Mouse (Mus musculus) embryonic facial prominence, embryonic 12.5 days (tissue): ENCODE results near the gene Tbc1d22a. TPM values are rescaled to one million over a fixed set of nuclear protein-coding genes. Genes with fewer than 3 reads are reported as not detected.

ENCODE experiments used
- ATAC-seq: fragments of 200-750 bp; cut with Nextera tagmentation; 2 replicates; pipeline ENCODE4 v1.8.0; 2017; ENCODE audit not compliant: insufficient number of reproducible peaks, insufficient read depth, low FRiP score, low TSS enrichment
- H3K27ac ChIP-seq: fragments of 300-500 bp; sonication (generic); 2 replicates; pipeline ENCODE4 v1.5.1; 2016; ENCODE audit warnings: mild to moderate bottlenecking
- H3K27me3 ChIP-seq: fragments of 300-500 bp; sonication (generic); 2 replicates; pipeline ENCODE4 v1.6.1; 2016; ENCODE audit warnings: mild to moderate bottlenecking, moderate library complexity
- H3K36me3 ChIP-seq: fragments of 300-500 bp; sonication (generic); 2 replicates; pipeline ENCODE4 v1.6.1; 2016; ENCODE audit warnings: mild to moderate bottlenecking
- H3K4me1 ChIP-seq: fragments of 300-500 bp; sonication (generic); 2 replicates; pipeline ENCODE4 v1.6.1; 2016
- H3K4me2 ChIP-seq: fragments of 300-500 bp; sonication (generic); replicated peaks from 2 replicates; pipeline ENCODE4 v1.6.1; 2016; ENCODE audit warnings: mild to moderate bottlenecking, moderate library complexity
- H3K4me3 ChIP-seq: fragments of 300-500 bp; sonication (generic); 2 replicates; pipeline ENCODE4 v1.5.1; 2016; ENCODE audit warnings: mild to moderate bottlenecking
- H3K9ac ChIP-seq: fragments of 300-500 bp; sonication (generic); 2 replicates; pipeline ENCODE4 v1.6.1; 2016; ENCODE audit warnings: mild to moderate bottlenecking, moderate library complexity
- H3K9me3 ChIP-seq: fragments of 300-500 bp; sonication (generic); 2 replicates; pipeline ENCODE4 v1.6.1; 2016; ENCODE audit warnings: mild to moderate bottlenecking, moderate library complexity
- WGBS: fragments of 180-500 bp; shearing (Covaris S2); methylation state at CpG from one replicate; pipeline ENCODE4 v1.1.7; 2016; 5-methylcytosine and 5-hydroxymethylcytosine counted together
- polyA plus RNA-seq: library from polyadenylated mRNA; unstranded; fragments of >200 nt; fragmentation: Nextera tagmentation; extraction: Ambion mirVana; gene quantifications from 2 replicates; pipeline ENCODE4 v1.2.1, GENCODE M21; 2016

Gene Tbc1d22a
- polyA plus RNA-seq, 1 experiment from 2014 or later: 13.0 TPM

GRCm38 (mm10) chr15:86354932-86355331, 140.7 kb downstream of the Tbc1d22a start:
- H3K27ac ChIP-seq: no peak overlapping the region
- no peaks in the 10 kb centered on the region for H3K27me3 ChIP-seq
- no peaks in the 10 kb centered on the region; the same call in 1 of the 2 replicates for H3K4me1 ChIP-seq
- WGBS: 78% methylated on average over 2 of the region's 2 CpGs
- no peak for ATAC-seq
- H3K36me3 ChIP-seq: no peaks in the 10 kb centered on the region
- H3K9me3 ChIP-seq: no peaks in the 10 kb centered on the region
- no peak overlapping the region for H3K4me3 ChIP-seq
- no peak overlapping the region for H3K4me2 ChIP-seq
- H3K9ac ChIP-seq: no peak overlapping the region

GRCm38 (mm10) chr15:86355857-86356256, 141.6 kb downstream of the Tbc1d22a start:
- no peaks in the 10 kb centered on the region for H3K4me1 ChIP-seq
- H3K36me3 ChIP-seq: no peaks in the 10 kb centered on the region
- no peak overlapping the region for H3K9ac ChIP-seq
- no peaks in the 10 kb centered on the region for H3K9me3 ChIP-seq
- no peak for ATAC-seq
- WGBS: 81% methylated on average over 2 of the region's 2 CpGs
- no peak overlapping the region for H3K4me2 ChIP-seq
- H3K27me3 ChIP-seq: no peaks in the 10 kb centered on the region
- no peak overlapping the region for H3K4me3 ChIP-seq
- H3K27ac ChIP-seq: no peak overlapping the region

GRCm38 (mm10) chr15:86360376-86360775, 146.1 kb downstream of the Tbc1d22a start:
- WGBS: 61% methylated on average over 3 of the region's 3 CpGs
- H3K36me3 ChIP-seq: no peaks in the 10 kb centered on the region
- no peak for ATAC-seq
- H3K9ac ChIP-seq: no peak overlapping the region
- H3K4me3 ChIP-seq: no peak overlapping the region
- no peaks in the 10 kb centered on the region; the same call in 1 of the 2 replicates for H3K4me1 ChIP-seq
- H3K27me3 ChIP-seq: no peaks in the 10 kb centered on the region
- H3K27ac ChIP-seq: no peak overlapping the region
- no peaks in the 10 kb centered on the region for H3K9me3 ChIP-seq
- no peak overlapping the region for H3K4me2 ChIP-seq

GRCm38 (mm10) chr15:86362306-86363150, 148.3 kb downstream of the Tbc1d22a start:
- Histone ChIP-seq H3K4me2 (no peak overlapping the region), H3K4me3 (no peak overlapping the region), H3K9me3 (no peaks in the 10 kb centered on the region), H3K4me1 (no peaks in the 10 kb centered on the region; the same call in 1 of the 2 replicates), H3K27me3 (no peaks in the 10 kb centered on the region), H3K36me3 (no peaks in the 10 kb centered on the region), H3K27ac (no peak overlapping the region), H3K9ac (no peak overlapping the region)
- no peak for ATAC-seq
- 77% methylated on average over 10 of the region's 10 CpGs for WGBS

- Histone ChIP-seq H3K9ac (no peak overlapping the region), H3K4me3 (no peak overlapping the region), H3K4me2 (no peak overlapping the region), H3K36me3 (no peaks in the 10 kb centered on the region), H3K27me3 (no peaks in the 10 kb centered on the region), H3K27ac (no peak overlapping the region), H3K9me3 (no peaks in the 10 kb centered on the region), H3K4me1 (no peaks in the 10 kb centered on the region; the same call in 1 of the 2 replicates)
- ATAC-seq: no peak
- WGBS: 89% methylated on average over 4 of the region's 4 CpGs
Observed at GRCm38 (mm10) chr15:86363841-86364295, 149.6 kb downstream of the Tbc1d22a start.

GRCm38 (mm10) chr15:86364948-86365658, 150.8 kb downstream of the Tbc1d22a start:
- 88% methylated on average over 10 of the region's 10 CpGs for WGBS
- Histone ChIP-seq H3K36me3 (no peaks in the 10 kb centered on the region), H3K27me3 (no peaks in the 10 kb centered on the region), H3K9me3 (no peaks in the 10 kb centered on the region), H3K4me2 (no peak overlapping the region), H3K27ac (no peak overlapping the region), H3K4me3 (no peak overlapping the region), H3K9ac (no peak overlapping the region), H3K4me1 (no peaks in the 10 kb centered on the region; the same call in 1 of the 2 replicates)
- ATAC-seq: no peak

- Histone ChIP-seq H3K9me3 (no peaks in the 10 kb centered on the region), H3K4me3 (no peak overlapping the region), H3K9ac (no peak overlapping the region), H3K27ac (no peak overlapping the region), H3K27me3 (no peaks in the 10 kb centered on the region), H3K4me2 (no peak overlapping the region), H3K36me3 (no peaks in the 10 kb centered on the region), H3K4me1 (no peaks in the 10 kb centered on the region; the same call in 1 of the 2 replicates)
- WGBS: 77% methylated on average over 4 of the region's 4 CpGs
- ATAC-seq: no peak
Observed at GRCm38 (mm10) chr15:86366726-86367125, 152.5 kb downstream of the Tbc1d22a start.

GRCm38 (mm10) chr15:86367247-86367646, 153.0 kb downstream of the Tbc1d22a start:
- H3K27me3 ChIP-seq: no peaks in the 10 kb centered on the region
- H3K9me3 ChIP-seq: no peaks in the 10 kb centered on the region
- H3K4me2 ChIP-seq: no peak overlapping the region
- H3K4me3 ChIP-seq: no peak overlapping the region
- 83% methylated on average over 8 of the region's 8 CpGs for WGBS
- no peak overlapping the region for H3K9ac ChIP-seq
- H3K36me3 ChIP-seq: no peaks in the 10 kb centered on the region
- H3K4me1 ChIP-seq: no peaks in the 10 kb centered on the region; the same call in 1 of the 2 replicates
- ATAC-seq: no peak
- no peak overlapping the region for H3K27ac ChIP-seq

GRCm38 (mm10) chr15:86370846-86371245, 156.6 kb downstream of the Tbc1d22a start:
- Histone ChIP-seq H3K36me3 (no peaks in the 10 kb centered on the region), H3K9me3 (no peaks in the 10 kb centered on the region), H3K4me1 (no peaks in the 10 kb centered on the region), H3K9ac (no peak overlapping the region), H3K4me2 (no peak overlapping the region), H3K4me3 (no peak overlapping the region), H3K27me3 (no peaks in the 10 kb centered on the region), H3K27ac (no peak overlapping the region)
- ATAC-seq: no peak
- WGBS: 82% methylated on average over 3 of the region's 3 CpGs

GRCm38 (mm10) chr15:86375262-86375661, 161.0 kb downstream of the Tbc1d22a start:
- H3K9me3 ChIP-seq: no peaks in the 10 kb centered on the region
- H3K4me3 ChIP-seq: no peak overlapping the region
- no peak overlapping the region for H3K27ac ChIP-seq
- WGBS: 77% methylated on average over 3 of the region's 3 CpGs
- H3K9ac ChIP-seq: no peak overlapping the region
- H3K4me2 ChIP-seq: no peak overlapping the region
- H3K4me1 ChIP-seq: no peaks in the 10 kb centered on the region
- H3K27me3 ChIP-seq: no peaks in the 10 kb centered on the region
- no peak for ATAC-seq
- no peaks in the 10 kb centered on the region for H3K36me3 ChIP-seq

- H3K4me1 ChIP-seq: no peaks in the 10 kb centered on the region
- WGBS: 83% methylated on average over 6 of the region's 6 CpGs
- H3K4me3 ChIP-seq: no peak overlapping the region
- no peak for ATAC-seq
- H3K36me3 ChIP-seq: no peaks in the 10 kb centered on the region
- H3K27me3 ChIP-seq: no peaks in the 10 kb centered on the region
- H3K4me2 ChIP-seq: no peak overlapping the region
- no peak overlapping the region for H3K27ac ChIP-seq
- no peak overlapping the region for H3K9ac ChIP-seq
- H3K9me3 ChIP-seq: no peaks in the 10 kb centered on the region
Observed at GRCm38 (mm10) chr15:86375860-86376394, 161.7 kb downstream of the Tbc1d22a start.
